Mouse (Mus musculus) liver, embryonic 16.5 days (tissue): ENCODE measurements around the gene B4galt2. TPM values are rescaled to one million over a fixed set of nuclear protein-coding genes. Genes with fewer than 3 reads are reported as not detected.

ENCODE experiments used
- ATAC-seq: fragments of 200-750 bp; cut with Nextera tagmentation; 2 replicates; pipeline ENCODE4 v1.8.0; 2017; ENCODE audit warnings: low read depth, mild to moderate bottlenecking, moderate number of reproducible peaks, moderate library complexity
- H3K27ac ChIP-seq: fragments of 300-500 bp; sonication (generic); 2 replicates; pipeline ENCODE4 v1.5.1; 2014; ENCODE audit warnings: mild to moderate bottlenecking, low read length
- H3K27me3 ChIP-seq: fragments of 300-500 bp; sonication (generic); 2 replicates; pipeline ENCODE4 v1.6.1; 2014; ENCODE audit warnings: low read depth, low read length, mixed read lengths; ENCODE audit not compliant: control insufficient read depth, insufficient read depth
- H3K36me3 ChIP-seq: fragments of 300-500 bp; sonication (generic); 2 replicates; pipeline ENCODE4 v1.6.1; 2014; ENCODE audit warnings: mild to moderate bottlenecking; ENCODE audit not compliant: control insufficient read depth, insufficient read depth
- H3K4me1 ChIP-seq: fragments of 300-500 bp; sonication (generic); 2 replicates; pipeline ENCODE4 v1.6.1; 2014; ENCODE audit warnings: low read depth, low read length, mixed read lengths; ENCODE audit not compliant: control insufficient read depth
- H3K4me2 ChIP-seq: fragments of 300-500 bp; sonication (generic); 2 replicates; pipeline ENCODE4 v1.6.1; 2014; ENCODE audit warnings: low read depth, low read length, mixed read lengths
- H3K4me3 ChIP-seq: fragments of 300-500 bp; sonication (generic); 2 replicates; pipeline ENCODE4 v1.5.1; 2014; ENCODE audit warnings: low read depth, mild to moderate bottlenecking, low read length
- H3K9ac ChIP-seq: fragments of 300-500 bp; sonication (generic); 2 replicates; pipeline ENCODE4 v1.6.1; 2014; ENCODE audit warnings: low read depth, low read length
- H3K9me3 ChIP-seq: fragments of 300-500 bp; sonication (generic); replicated peaks from 2 replicates; pipeline ENCODE4 v1.6.1; 2016; ENCODE audit warnings: low read length; ENCODE audit not compliant: control insufficient read depth
- WGBS: fragments of 180-500 bp; shearing (Covaris S2); extraction: QIAGEN DNeasy Blood & Tissue Kit; methylation state at CpG from one replicate; pipeline ENCODE4 v1.1.7; 2014; ENCODE audit not compliant: insufficient replicate concordance; 5-methylcytosine and 5-hydroxymethylcytosine counted together
- polyA plus RNA-seq: library from polyadenylated mRNA; unstranded; fragments of >200 nt; fragmentation: Nextera tagmentation; extraction: Ambion mirVana; gene quantifications from 2 replicates; pipeline ENCODE4 v1.2.1, GENCODE M21; 2015

The B4galt2 gene
- polyA plus RNA-seq, 1 experiment from 2014 or later = 1.3 TPM

GRCm38 (mm10) chr4:117918762-117919161, 35.5 kb upstream of the B4galt2 start:
- H3K36me3 ChIP-seq = no peaks in the 10 kb centered on the region
- no peak overlapping the region for H3K4me2 ChIP-seq
- 40% methylated on average over 5 of the region's 5 CpGs for WGBS
- ATAC-seq = no peak
- no peak overlapping the region for H3K9ac ChIP-seq
- H3K27ac ChIP-seq = no peak overlapping the region
- H3K27me3 ChIP-seq = peaks cover 15% of the 10 kb centered on the region
- no peak overlapping the region for H3K4me3 ChIP-seq
- peaks cover 22% of the 10 kb centered on the region for H3K4me1 ChIP-seq
- no peaks in the 10 kb centered on the region for H3K9me3 ChIP-seq

GRCm38 (mm10) chr4:117918261-117918660, 35.0 kb upstream of the B4galt2 start:
- no peak overlapping the region for H3K4me2 ChIP-seq
- peaks cover 27% of the 10 kb centered on the region for H3K4me1 ChIP-seq
- no peak for ATAC-seq
- H3K4me3 ChIP-seq = no peak overlapping the region
- 56% methylated on average over 3 of the region's 3 CpGs for WGBS
- no peak overlapping the region for H3K27ac ChIP-seq
- no peak overlapping the region for H3K9ac ChIP-seq
- peaks cover 10% of the 10 kb centered on the region for H3K27me3 ChIP-seq
- no peaks in the 10 kb centered on the region for H3K9me3 ChIP-seq
- no peaks in the 10 kb centered on the region for H3K36me3 ChIP-seq

GRCm38 (mm10) chr4:117917847-117918246, 34.6 kb upstream of the B4galt2 start:
- Histone ChIP-seq H3K4me3 (no peak overlapping the region), H3K9ac (no peak overlapping the region), H3K27me3 (peaks cover 6% of the 10 kb centered on the region), H3K9me3 (no peaks in the 10 kb centered on the region), H3K4me1 (peaks cover 28% of the 10 kb centered on the region), H3K27ac (no peak overlapping the region), H3K4me2 (no peak overlapping the region), H3K36me3 (no peaks in the 10 kb centered on the region)
- ATAC-seq = no peak
- 79% methylated on average over 4 of the region's 4 CpGs for WGBS

- Histone ChIP-seq H3K4me1 (peaks cover 28% of the 10 kb centered on the region), H3K9ac (no peak overlapping the region), H3K27me3 (peaks cover 4% of the 10 kb centered on the region; the same call in 1 of the 2 replicates), H3K4me3 (no peak overlapping the region), H3K4me2 (no peak overlapping the region), H3K27ac (no peak overlapping the region), H3K9me3 (no peaks in the 10 kb centered on the region), H3K36me3 (no peaks in the 10 kb centered on the region)
- ATAC-seq = no peak
- 58% methylated on average over 4 of the region's 4 CpGs for WGBS
Observed at GRCm38 (mm10) chr4:117917402-117917801, 34.1 kb upstream of the B4galt2 start.

- Histone ChIP-seq H3K27ac (no peak overlapping the region), H3K4me3 (no peak overlapping the region), H3K4me1 (peaks cover 28% of the 10 kb centered on the region), H3K9me3 (no peaks in the 10 kb centered on the region), H3K36me3 (peaks cover 4% of the 10 kb centered on the region), H3K27me3 (no peaks in the 10 kb centered on the region), H3K9ac (no peak overlapping the region), H3K4me2 (peak overlapping the region; percentile 94)
- WGBS = 35% methylated on average over 5 of the region's 5 CpGs
- ATAC-seq = no peak
Observed at GRCm38 (mm10) chr4:117916386-117916785, 33.1 kb upstream of the B4galt2 start.

GRCm38 (mm10) chr4:117915489-117916105, 32.3 kb upstream of the B4galt2 start:
- Histone ChIP-seq H3K4me2 (peak overlapping the region; percentile 94), H3K36me3 (peaks cover 10% of the 10 kb centered on the region), H3K9ac (peak overlapping the region; percentile 91), H3K4me3 (peak overlapping the region; percentile 87), H3K9me3 (no peaks in the 10 kb centered on the region), H3K27me3 (no peaks in the 10 kb centered on the region), H3K27ac (peak overlapping the region; percentile 82), H3K4me1 (peaks cover 28% of the 10 kb centered on the region)
- WGBS = under 1% methylated on average over 19 of the region's 19 CpGs
- no peak for ATAC-seq

GRCm38 (mm10) chr4:117914591-117915442, 31.5 kb upstream of the B4galt2 start, which contains the start of gene Ipo13:
Ipo13 (minus strand) TSS chr4:117914999.
- Histone ChIP-seq H3K9me3 (no peaks in the 10 kb centered on the region), H3K27me3 (no peaks in the 10 kb centered on the region), H3K4me3 (peak within 1 kb of the TSS; percentile 87), H3K36me3 (peaks cover 10% of the 10 kb centered on the region), H3K4me1 (peaks cover 28% of the 10 kb centered on the region), H3K9ac (peak within 1 kb of the TSS; percentile 91), H3K4me2 (peak within 1 kb of the TSS; percentile 94), H3K27ac (peak within 1 kb of the TSS; percentile 82)
- WGBS = under 1% methylated on average over 57 of the region's 61 CpGs
- ATAC-seq = peak; percentile 95

- Histone ChIP-seq H3K4me2 (peak overlapping the region; percentile 94), H3K27ac (peak overlapping the region; percentile 82; the same call in 1 of the 2 replicates), H3K4me1 (peaks cover 28% of the 10 kb centered on the region), H3K27me3 (no peaks in the 10 kb centered on the region), H3K4me3 (peak overlapping the region; percentile 87), H3K36me3 (peaks cover 10% of the 10 kb centered on the region), H3K9ac (peak overlapping the region; percentile 91), H3K9me3 (no peaks in the 10 kb centered on the region)
- no peak for ATAC-seq
- 17% methylated on average over 8 of the region's 8 CpGs for WGBS
Observed at GRCm38 (mm10) chr4:117914031-117914430, 30.7 kb upstream of the B4galt2 start.

- Histone ChIP-seq H3K27me3 (no peaks in the 10 kb centered on the region), H3K4me3 (peak overlapping the region; percentile 87), H3K27ac (no peak overlapping the region), H3K9ac (peak overlapping the region; percentile 91), H3K36me3 (peaks cover 10% of the 10 kb centered on the region), H3K9me3 (no peaks in the 10 kb centered on the region), H3K4me1 (peaks cover 28% of the 10 kb centered on the region), H3K4me2 (peak overlapping the region; percentile 94)
- 83% methylated on average over 3 of the region's 3 CpGs for WGBS
- no peak for ATAC-seq
Observed at GRCm38 (mm10) chr4:117913421-117913820, 30.1 kb upstream of the B4galt2 start.
